Mouse (Mus musculus) MEL (cell line): ENCODE measurements around the gene Haus3. TPM values are rescaled to one million over a fixed set of nuclear protein-coding genes. Genes with fewer than 3 reads are reported as not detected.

Source experiments
- DNase-seq: peaks from one replicate; pipeline ENCODE4 v3.0.0; 2011; ENCODE audit warnings: low read depth, low spot score
- H3K27ac ChIP-seq: 2 replicates; pipeline ENCODE4 v1.5.1; 2012; ENCODE audit warnings: low read depth, mild to moderate bottlenecking, control low read depth, low read length, moderate library complexity; ENCODE audit not compliant: control insufficient read depth
- H3K27me3 ChIP-seq, 2 experiments: fragments of 150-350 bp in 1 of 2; sonication (generic) in 1 of 2; 2 replicates each; pipeline ENCODE4 v1.6.1; 2012; ENCODE audit warnings: low read length in 2 of 2, mild to moderate bottlenecking in 2 of 2, improper control_type of control experiment in 1 of 2, moderate library complexity in 1 of 2; ENCODE audit not compliant: insufficient read depth in 2 of 2, control insufficient read depth in 1 of 2
- H3K36me3 ChIP-seq, 2 experiments: 2 replicates each; pipeline ENCODE4 v1.6.1; 2012 to 2014; ENCODE audit warnings: low read length in 2 of 2, improper control_type of control experiment in 1 of 2, inconsistent platforms in 1 of 2, mild to moderate bottlenecking in 1 of 2; ENCODE audit not compliant: insufficient read depth in 2 of 2, control insufficient read depth in 1 of 2
- H3K4me1 ChIP-seq, 2 experiments: fragments of 150-350 bp in 1 of 2; sonication (generic) in 1 of 2; 2 replicates each; pipeline ENCODE4 v1.6.1; 2012; ENCODE audit warnings: low read length in 2 of 2, improper control_type of control experiment in 1 of 2, mild to moderate bottlenecking in 1 of 2; ENCODE audit not compliant: insufficient read depth in 2 of 2, control insufficient read depth in 1 of 2
- H3K4me3 ChIP-seq, 2 experiments: fragments of 150-350 bp in 1 of 2; sonication (generic) in 1 of 2; 2 replicates each; pipeline ENCODE4 v1.5.1; 2012; ENCODE audit warnings: low read depth in 2 of 2, low read length in 2 of 2, mild to moderate bottlenecking in 2 of 2, moderate library complexity in 2 of 2, control low read depth in 1 of 2, improper control_type of control experiment in 1 of 2; ENCODE audit not compliant: control insufficient read depth in 1 of 2, insufficient read depth in 1 of 2
- H3K79me2 ChIP-seq: 2 replicates; pipeline ENCODE4 v1.6.1; 2012; ENCODE audit warnings: mild to moderate bottlenecking, low read length, moderate library complexity; ENCODE audit not compliant: control insufficient read depth, poor library complexity, insufficient read depth
- H3K9ac ChIP-seq: 2 replicates; pipeline ENCODE4 v1.6.1; 2012; ENCODE audit warnings: low read depth, mild to moderate bottlenecking, control low read depth, low read length, moderate library complexity; ENCODE audit not compliant: control insufficient read depth, poor library complexity, severe bottlenecking
- H3K9me3 ChIP-seq: fragments of 150-350 bp; sonication (generic); replicated peaks from 2 replicates; pipeline ENCODE4 v1.6.1; 2012; ENCODE audit warnings: mild to moderate bottlenecking, low read length, improper control_type of control experiment, moderate library complexity; ENCODE audit not compliant: insufficient read depth
- BHLHE40 ChIP-seq: IDR thresholded peaks from 2 replicates; pipeline ENCODE4 v1.6.1; 2012; ENCODE audit warnings: low read depth, mild to moderate bottlenecking, inconsistent platforms, low read length, improper control_type of control experiment, borderline replicate concordance
- EP300 ChIP-seq, 2 experiments: IDR thresholded peaks; 2 replicates each; pipeline ENCODE4 v1.6.1; 2011; ENCODE audit warnings: improper control_type of control experiment in 2 of 2, low read length in 2 of 2, low read depth in 1 of 2, mild to moderate bottlenecking in 1 of 2
- MAFK ChIP-seq: IDR thresholded peaks from 2 replicates; pipeline ENCODE4 v1.6.1; 2011; ENCODE audit warnings: low read depth, mild to moderate bottlenecking, low read length, improper control_type of control experiment, borderline replicate concordance
- MAX ChIP-seq: IDR thresholded peaks from 2 replicates; pipeline ENCODE4 v1.6.1; 2011; ENCODE audit warnings: low read length, improper control_type of control experiment
- MYB ChIP-seq: IDR thresholded peaks from 2 replicates; pipeline ENCODE4 v1.6.1; 2011; ENCODE audit warnings: mild to moderate bottlenecking, low read depth, low read length, improper control_type of control experiment
- NELFE ChIP-seq: IDR thresholded peaks from 2 replicates; pipeline ENCODE4 v1.6.1; 2011; ENCODE audit warnings: low read depth, low read length, improper control_type of control experiment
- POLR2AphosphoS5 ChIP-seq: IDR thresholded peaks from 2 replicates; pipeline ENCODE4 v1.6.1; 2012; ENCODE audit warnings: low read depth, borderline replicate concordance, mild to moderate bottlenecking, inconsistent platforms, low read length, moderate library complexity, mixed read lengths
- SMC3 ChIP-seq: IDR thresholded peaks from 2 replicates; pipeline ENCODE4 v1.6.1; 2011; ENCODE audit warnings: low read depth, low read length, improper control_type of control experiment
- TAL1 ChIP-seq: IDR thresholded peaks from 2 replicates; pipeline ENCODE4 v1.6.1; 2012; ENCODE audit warnings: mild to moderate bottlenecking, inconsistent platforms, low read length, moderate library complexity, mixed read lengths
- TCF12 ChIP-seq: IDR thresholded peaks from 2 replicates; pipeline ENCODE4 v1.6.1; 2014; ENCODE audit warnings: low read depth, mild to moderate bottlenecking, inconsistent platforms, low read length, improper control_type of control experiment, moderate library complexity
- USF1 ChIP-seq: IDR thresholded peaks from 2 replicates; pipeline ENCODE4 v1.6.1; 2014; ENCODE audit warnings: low read depth, mild to moderate bottlenecking, inconsistent platforms, low read length, improper control_type of control experiment, moderate library complexity
- USF2 ChIP-seq, 2 experiments: IDR thresholded peaks; 2 replicates each; pipeline ENCODE4 v1.6.1; 2011 to 2012; ENCODE audit warnings: improper control_type of control experiment in 2 of 2, low read length in 2 of 2, borderline replicate concordance in 1 of 2, inconsistent platforms in 1 of 2, low read depth in 1 of 2, mild to moderate bottlenecking in 1 of 2; ENCODE audit not compliant: insufficient read depth in 1 of 2
- ZKSCAN1 ChIP-seq: IDR thresholded peaks from 2 replicates; pipeline ENCODE4 v1.6.1; 2012; ENCODE audit warnings: low read depth, mild to moderate bottlenecking, inconsistent platforms, low read length, improper control_type of control experiment, moderate library complexity
- polyA plus RNA-seq, 2 experiments: library from polyadenylated mRNA; stranded (reverse) in 1 of 2; unstranded in 1 of 2; fragments of >175 nt in 1 of 2; fragments of >200 nt in 1 of 2; gene quantifications; 2 replicates each; pipeline versions ENCODE4 v1.2.1 to v1.2.4; 2012; ENCODE audit warnings: low replicate concordance in 2 of 2, low read depth in 1 of 2; ENCODE audit not compliant: insufficient read length in 2 of 2, insufficient read depth in 1 of 2, missing spikeins in 1 of 2
- total RNA-seq: library from RNA; depleted of rRNA; stranded (reverse); fragments of 300-350 nt; gene quantifications from 2 replicates; pipeline ENCODE4 v1.2.3, GENCODE M21; 2012

The Haus3 gene
- total and polyA plus RNA-seq, 3 experiments, result 52.6 to 184 (median 54.0) TPM

DNA sequence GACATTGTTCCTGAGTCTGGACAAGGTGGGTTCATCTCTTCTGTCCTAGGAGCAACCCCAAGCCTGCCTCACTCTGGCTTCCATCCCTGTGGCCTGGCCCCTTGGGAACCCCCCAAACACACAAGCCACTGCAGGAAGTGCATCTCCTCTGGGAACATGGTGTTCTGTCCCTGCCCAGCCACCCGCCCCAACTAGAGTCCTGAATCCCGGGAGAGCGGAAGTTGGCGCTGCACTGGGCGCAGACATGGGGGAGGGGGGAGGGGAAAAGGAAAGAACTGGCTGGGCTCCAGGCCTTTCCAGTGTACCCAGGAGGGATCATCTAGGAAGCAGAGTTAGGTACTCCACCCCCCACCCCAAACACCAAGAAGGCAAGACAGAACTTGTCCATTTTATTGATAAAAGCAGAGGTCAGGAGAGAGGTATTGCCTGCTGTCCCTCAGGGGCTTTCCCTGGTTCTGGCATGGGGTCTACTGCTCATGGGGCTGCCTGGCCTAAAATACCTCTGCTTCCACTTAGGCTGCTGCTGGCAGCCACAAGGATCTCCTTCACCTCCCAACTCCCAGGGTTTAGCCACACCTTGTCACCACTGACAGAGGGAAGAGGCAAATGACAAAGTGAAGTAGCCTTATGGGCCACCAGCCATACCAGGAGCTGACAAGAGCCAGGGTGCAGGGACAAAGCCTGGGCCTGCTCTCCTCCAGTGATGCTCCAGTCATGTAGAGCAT is 14.0 kb upstream of the Haus3 start:
- no peaks in the 10 kb centered on the region; a peak in 1 of 4 replicates for H3K36me3 ChIP-seq
- H3K9me3 ChIP-seq, result no peaks in the 10 kb centered on the region
- peaks cover 3% of the 10 kb centered on the region; the same call in 1 of the 2 replicates for H3K79me2 ChIP-seq
- no peak overlapping the region for H3K9ac ChIP-seq
- peaks cover 0 to 13% of the 10 kb centered on the region in 2 experiments; a peak in 1 of 4 replicates for H3K4me1 ChIP-seq
- TF ChIP-seq MYB (no peak), BHLHE40 (no peak), SMC3 (no peak), POLR2AphosphoS5 (no peak), MAFK (no peak), TAL1 (no peak), USF1 (no peak), MAX (no peak), ZKSCAN1 (no peak)
- no peak overlapping the region for H3K4me3 ChIP-seq
- DNase-seq, result no peak
- H3K27me3 ChIP-seq, result no peaks in the 10 kb centered on the region
- H3K27ac ChIP-seq, result no peak overlapping the region

DNA sequence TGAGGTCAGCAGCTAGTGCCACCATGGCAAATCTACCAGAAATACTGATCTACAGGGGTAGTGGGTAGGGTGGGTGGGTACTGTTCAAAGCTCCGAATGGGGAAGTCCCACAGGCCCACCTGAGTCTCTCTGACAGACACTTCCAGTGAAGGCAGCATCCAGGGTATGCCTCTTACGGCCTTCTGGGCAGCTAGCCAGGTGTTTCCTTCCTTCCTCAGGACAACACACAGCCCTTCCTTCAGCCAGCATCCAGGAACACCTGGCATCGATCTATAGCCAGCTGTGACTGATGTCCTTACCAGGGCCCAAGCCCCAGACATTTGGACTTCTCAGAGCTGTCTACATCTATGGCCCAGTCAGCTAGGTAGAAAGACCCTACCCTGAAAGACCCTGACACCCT is 13.2 kb upstream of the Haus3 start:
- TF ChIP-seq TCF12 (no peak), USF2 (IDR thresholded peaks at IDR 0.05; ENCODE audit: borderline replicate concordance in 1 of 2, insufficient read depth in 1 of 2, low read depth in 1 of 2, low read length in 2 of 2) (no peak)

DNA sequence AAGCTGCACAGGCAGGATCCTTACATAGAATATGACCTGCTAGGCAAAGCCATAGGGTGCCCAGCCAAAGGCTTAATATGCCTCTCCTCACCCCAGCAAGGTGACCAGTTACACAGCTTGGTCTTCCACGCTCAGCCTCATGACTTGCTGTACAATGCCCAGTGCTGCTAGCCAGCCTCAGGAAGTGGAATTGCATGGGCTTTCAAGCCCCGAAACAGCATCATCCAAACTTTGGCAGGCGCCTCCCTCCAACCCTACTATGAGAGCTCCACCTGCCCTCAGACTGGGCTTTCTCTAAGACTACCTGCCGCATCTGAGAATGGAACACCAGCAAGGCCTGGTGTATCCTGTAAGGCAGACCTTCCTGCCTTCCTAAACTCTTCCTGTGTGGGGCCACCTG is 8.5 kb upstream of the Haus3 start:
- Histone ChIP-seq H3K79me2 (no peaks in the 10 kb centered on the region), H3K9me3 (no peaks in the 10 kb centered on the region), H3K4me1 (0 out of 4 replicates have a peak, but pooled peaks cover 0 to 5% of the 10 kb centered on the region in 2 experiments), H3K9ac (no peak overlapping the region), H3K27ac (no peak overlapping the region), H3K4me3 (no peak overlapping the region), H3K36me3 (no peaks in the 10 kb centered on the region; a peak in 1 of 4 replicates), H3K27me3 (no peaks in the 10 kb centered on the region)
- no peak for DNase-seq
- TF ChIP-seq BHLHE40 (no peak), MYB (no peak), NELFE (no peak), EP300 (IDR thresholded peaks at IDR 0.05; ENCODE audit: low read depth in 1 of 2, low read length in 2 of 2) (no peak)

More for the DNA sequence above, 13.2 kb upstream of the Haus3 start:
- H3K27me3 ChIP-seq, result no peaks in the 10 kb centered on the region
- no peak for DNase-seq
- H3K4me1 ChIP-seq, result peaks cover 0 to 12% of the 10 kb centered on the region in 2 experiments; a peak in 1 of 4 replicates
- peaks cover 3% of the 10 kb centered on the region; the same call in 1 of the 2 replicates for H3K79me2 ChIP-seq
- no peak overlapping the region for H3K4me3 ChIP-seq
- no peak overlapping the region for H3K27ac ChIP-seq
- H3K9me3 ChIP-seq, result no peaks in the 10 kb centered on the region
- no peak overlapping the region for H3K9ac ChIP-seq
- no peaks in the 10 kb centered on the region; a peak in 1 of 4 replicates for H3K36me3 ChIP-seq
